Mouse (Mus musculus) lung, postnatal 10 days (tissue): ENCODE results near the gene Chil1.

Experiments
- DNase-seq: peaks from one replicate; pipeline ENCODE4 v3.0.0; 2021

The Chil1 gene

GRCm38 (mm10) chr1:134232778-134233531 lies 51.0 kb downstream of the Chil1 start:
- DNase-seq = peak; percentile 48

- DNase-seq = no peak
These were observed 51.9 kb downstream of the Chil1 start for GRCm38 (mm10) chr1:134233681-134234454.

- DNase-seq = peak; percentile 51
These were observed 52.7 kb downstream of the Chil1 start for GRCm38 (mm10) chr1:134234455-134235390.

- DNase-seq = no peak
These were observed 53.5 kb downstream of the Chil1 start, which contains the start of gene Adora1 for GRCm38 (mm10) chr1:134235391-134235921. Gene Adora1 (minus strand): TSS chr1:134235431.

- no peak for DNase-seq
These were observed 54.2 kb downstream of the Chil1 start for GRCm38 (mm10) chr1:134236142-134236541.

- DNase-seq = no peak
These were observed 55.5 kb downstream of the Chil1 start for GRCm38 (mm10) chr1:134237438-134237837.
